Mouse (Mus musculus) E14TG2a.4 (cell line): Measurements from ENCODE around the gene Macrod2.

Experiments
- CTCF ChIP-seq: conservative IDR thresholded peaks from 2 replicates; pipeline ENCODE4 v1.5.1; 2014; ENCODE audit warnings: low read length
- NANOG ChIP-seq: IDR thresholded peaks from 2 replicates; pipeline ENCODE4 v1.6.1; 2014; ENCODE audit warnings: borderline replicate concordance, low read length, mixed read lengths
- POU5F1 ChIP-seq: IDR thresholded peaks from 2 replicates; pipeline ENCODE4 v1.6.1; 2014; ENCODE audit warnings: low read length, borderline replicate concordance

- TF ChIP-seq CTCF (no peak), POU5F1 (no peak), NANOG (no peak)
These were observed 805.4 kb downstream of the Macrod2 start for GRCm38 (mm10) chr2:141200481-141200880.
